Mouse (Mus musculus) neural tube, embryonic 11.5 days (tissue): ENCODE results near the gene Olfr1477. TPM values are rescaled to one million over a fixed set of nuclear protein-coding genes. Genes with fewer than 3 reads are reported as not detected.
"Not testable (repeated sequence)": the region's sequence is repeated elsewhere in the genome, so short reads cannot be mapped to it uniquely, and the experiment has no call there.

Experiments used
- ATAC-seq: fragments of 200-750 bp; cut with Nextera tagmentation; 2 replicates; pipeline ENCODE4 v1.8.0; 2017; ENCODE audit warnings: moderate number of reproducible peaks, mild to moderate bottlenecking, moderate TSS enrichment, moderate library complexity; ENCODE audit not compliant: insufficient read depth, low FRiP score, low TSS enrichment
- DNase-seq: peaks from one replicate; pipeline ENCODE4 v3.0.0-alpha.2; 2015; ENCODE audit warnings: low spot score
- H3K27ac ChIP-seq: fragments of 300-500 bp; sonication (generic); 2 replicates; pipeline ENCODE4 v1.5.1; 2014; ENCODE audit warnings: low read depth, mild to moderate bottlenecking, low read length
- H3K27me3 ChIP-seq: fragments of 300-500 bp; sonication (generic); 2 replicates; pipeline ENCODE4 v1.6.1; 2014; ENCODE audit warnings: mild to moderate bottlenecking, low read length, mixed read lengths; ENCODE audit not compliant: control insufficient read depth, insufficient read depth
- H3K36me3 ChIP-seq: fragments of 300-500 bp; sonication (generic); 2 replicates; pipeline ENCODE4 v1.6.1; 2014; ENCODE audit warnings: mild to moderate bottlenecking, low read length, moderate library complexity, mixed read lengths; ENCODE audit not compliant: control insufficient read depth, insufficient read depth
- H3K4me1 ChIP-seq: fragments of 300-500 bp; sonication (generic); 2 replicates; pipeline ENCODE4 v1.6.1; 2014; ENCODE audit warnings: low read length, mixed read lengths; ENCODE audit not compliant: control insufficient read depth, insufficient read depth
- H3K4me2 ChIP-seq: fragments of 300-500 bp; sonication (generic); 2 replicates; pipeline ENCODE4 v1.6.1; 2014; ENCODE audit warnings: low read depth, mild to moderate bottlenecking, moderate library complexity
- H3K4me3 ChIP-seq: fragments of 300-500 bp; sonication (generic); 2 replicates; pipeline ENCODE4 v1.5.1; 2014; ENCODE audit warnings: low read depth, low read length
- H3K9ac ChIP-seq: fragments of 300-500 bp; sonication (generic); 2 replicates; pipeline ENCODE4 v1.6.1; 2014; ENCODE audit warnings: mild to moderate bottlenecking, low read length
- H3K9me3 ChIP-seq: fragments of 300-500 bp; sonication (generic); 2 replicates; pipeline ENCODE4 v1.6.1; 2016; ENCODE audit warnings: low read length; ENCODE audit not compliant: control insufficient read depth
- WGBS: fragments of 180-500 bp; shearing (Covaris S2); extraction: QIAGEN DNeasy Blood & Tissue Kit; methylation state at CpG from one replicate; pipeline ENCODE4 v1.1.7; 2014; 5-methylcytosine and 5-hydroxymethylcytosine counted together
- polyA plus RNA-seq: library from polyadenylated mRNA; unstranded; fragments of >200 nt; fragmentation: Nextera tagmentation; extraction: Ambion mirVana; gene quantifications from 2 replicates; pipeline ENCODE4 v1.2.1, GENCODE M21; 2014

Gene Olfr1477
- not detected in 2 replicates for polyA plus RNA-seq

DNA sequence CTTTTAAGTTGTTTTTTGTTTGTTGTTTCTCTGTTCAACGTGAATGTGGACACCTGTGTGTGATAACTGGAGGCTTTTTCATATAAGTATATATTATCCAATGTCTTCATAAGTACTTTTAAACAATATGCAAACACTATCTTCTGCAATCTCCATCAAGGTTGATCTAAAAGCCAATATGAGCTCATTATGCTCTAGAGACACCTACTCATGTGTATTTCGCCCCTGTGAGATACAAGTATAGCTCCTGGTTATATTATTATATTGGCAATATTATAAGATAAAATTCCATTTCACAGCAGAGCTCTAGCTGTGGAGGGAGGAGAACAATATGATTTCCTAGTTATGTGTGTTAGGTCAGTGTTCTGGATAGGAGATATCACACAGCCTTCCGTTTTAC is at the start of gene Olfr1477:
Gene Olfr1477, plus strand, starts transcription at position 301 of the 400 bp plus-strand sequence.
- Histone ChIP-seq H3K27me3 (no peaks in the 10 kb centered on the region), H3K4me2 (no peak within 1 kb of the TSS), H3K4me3 (no peak within 1 kb of the TSS), H3K9me3 (no peaks in the 10 kb centered on the region; the same call in 1 of the 2 replicates), H3K9ac (no peak within 1 kb of the TSS), H3K27ac (no peak within 1 kb of the TSS), H3K4me1 (no peaks in the 10 kb centered on the region), H3K36me3 (no peaks in the 10 kb centered on the region)
- 77% methylated on average over 3 of the region's 3 CpGs for WGBS
- DNase-seq (no peak), ATAC-seq (no peak)

- Histone ChIP-seq H3K4me3 (no peak within 1 kb of the TSS), H3K36me3 (no peaks in the 10 kb centered on the region), H3K4me1 (no peaks in the 10 kb centered on the region), H3K4me2 (no peak within 1 kb of the TSS), H3K9me3 (no peaks in the 10 kb centered on the region), H3K27me3 (no peaks in the 10 kb centered on the region), H3K27ac (no peak within 1 kb of the TSS), H3K9ac (no peak within 1 kb of the TSS)
- ATAC-seq (no peak), DNase-seq (no peak)
- 90% methylated on average over 1 of the region's 1 CpGs for WGBS
Observed at GRCm38 (mm10) chr19:13455986-13456385, 44.4 kb upstream of the Olfr1477 start, which contains the start of gene Olfr1472. TSS of gene Olfr1472 (minus strand) at chr19:13456086.

GRCm38 (mm10) chr19:13469265-13469664 is 31.1 kb upstream of the Olfr1477 start, which contains the start of gene Olfr1474:
TSS of gene Olfr1474 (plus strand) at chr19:13469565.
- ATAC-seq, H3K9ac ChIP-seq, H3K4me3 ChIP-seq, H3K4me2 ChIP-seq, H3K9me3 ChIP-seq, H3K27ac ChIP-seq, H3K27me3 ChIP-seq, DNase-seq, H3K4me1 ChIP-seq, H3K36me3 ChIP-seq: not testable (repeated sequence)
- 80% methylated on average over 4 of the region's 4 CpGs for WGBS

DNA sequence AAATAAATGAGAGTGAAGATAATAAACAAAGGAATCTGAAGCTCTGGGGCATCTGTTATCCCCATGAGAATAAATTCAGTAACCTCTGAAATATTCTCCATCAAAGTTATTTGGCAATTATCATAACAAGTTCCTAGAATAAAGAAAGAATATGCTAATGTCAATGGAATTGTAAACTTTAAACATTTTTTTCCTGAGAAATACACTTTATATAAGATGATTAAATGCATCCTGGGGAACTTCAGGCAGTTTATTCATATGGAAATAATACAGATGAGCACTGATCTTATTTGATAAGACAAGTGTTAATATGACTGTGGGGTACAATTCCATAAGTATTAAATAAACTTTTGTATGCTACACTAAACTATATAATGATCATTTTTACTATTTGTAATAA is 20.2 kb upstream of the Olfr1477 start, which contains the start of gene Olfr1475:
Gene Olfr1475, minus strand, starts transcription at position 101 of the 400 bp plus-strand sequence.
- no peaks in the 10 kb centered on the region for H3K4me1 ChIP-seq
- no peak within 1 kb of the TSS for H3K9ac ChIP-seq
- no peaks in the 10 kb centered on the region for H3K36me3 ChIP-seq
- no peaks in the 10 kb centered on the region for H3K27me3 ChIP-seq
- no peak within 1 kb of the TSS for H3K4me3 ChIP-seq
- H3K9me3 ChIP-seq, result no peaks in the 10 kb centered on the region
- H3K4me2 ChIP-seq, result no peak within 1 kb of the TSS
- no peak within 1 kb of the TSS for H3K27ac ChIP-seq
- ATAC-seq (no peak), DNase-seq (no peak)

- H3K9ac ChIP-seq, result no peak within 1 kb of the TSS
- H3K4me3 ChIP-seq, result no peak within 1 kb of the TSS
- H3K36me3 ChIP-seq, result no peaks in the 10 kb centered on the region
- H3K4me1 ChIP-seq, result no peaks in the 10 kb centered on the region
- 0 out of 2 replicates have a peak, but pooled peaks cover 2% of the 10 kb centered on the region for H3K9me3 ChIP-seq
- no peak within 1 kb of the TSS for H3K27ac ChIP-seq
- DNase-seq, result no peak
- no peak within 1 kb of the TSS for H3K4me2 ChIP-seq
- H3K27me3 ChIP-seq, result no peaks in the 10 kb centered on the region
- WGBS, result 83% methylated on average over 2 of the region's 2 CpGs
- ATAC-seq, result no peak
Observed at GRCm38 (mm10) chr19:13527613-13528012, 27.3 kb downstream of the Olfr1477 start, which contains the start of gene Olfr1480. TSS of gene Olfr1480 (plus strand) at chr19:13527913.

Other genes with a start within 250 kb of the Olfr1477 start
- not detected in 2 replicates for gene Olfr1465, start 185.0 kb upstream of the Olfr1477 start, polyA plus RNA-seq
- gene Olfr1466, start 161.7 kb upstream of the Olfr1477 start, polyA plus RNA-seq, result not detected in 2 replicates
- not detected in 2 replicates for gene Olfr1467, start 138.3 kb upstream of the Olfr1477 start, polyA plus RNA-seq
- gene Olfr1469, start 92.7 kb upstream of the Olfr1477 start, polyA plus RNA-seq, result not detected in 2 replicates
- not detected in 2 replicates for gene Olfr1471, start 57.1 kb upstream of the Olfr1477 start, polyA plus RNA-seq
- gene Olfr1472, start 44.5 kb upstream of the Olfr1477 start, polyA plus RNA-seq, result not detected in 2 replicates
- gene Olfr1474, start 31.0 kb upstream of the Olfr1477 start, polyA plus RNA-seq, result not detected in 2 replicates
- not detected in 2 replicates for gene Olfr1475, start 20.4 kb upstream of the Olfr1477 start, polyA plus RNA-seq
- gene Olfr1480, start 27.4 kb downstream of the Olfr1477 start, polyA plus RNA-seq, result not detected in 2 replicates
- not detected in 2 replicates for gene Olfr1484, start 83.0 kb downstream of the Olfr1477 start, polyA plus RNA-seq
- gene Olfr1487, start 116.8 kb downstream of the Olfr1477 start, polyA plus RNA-seq, result not detected in 2 replicates
- gene Olfr1489, start 131.1 kb downstream of the Olfr1477 start, polyA plus RNA-seq, result not detected in 2 replicates
- not detected in 2 replicates for gene Olfr1490, start 150.5 kb downstream of the Olfr1477 start, polyA plus RNA-seq
- gene Olfr1491, start 196.7 kb downstream of the Olfr1477 start, polyA plus RNA-seq, result not detected in 2 replicates
- gene Olfr1493-ps1, start 222.7 kb downstream of the Olfr1477 start, polyA plus RNA-seq, result not detected in 2 replicates
- gene Olfr1494, start 239.2 kb downstream of the Olfr1477 start, polyA plus RNA-seq, result not detected in 2 replicates